Mouse (Mus musculus) urinary bladder, postnatal 14 days (tissue): Measurements from ENCODE around the gene Olfr209.
"Not testable (repeated sequence)": the region's sequence is repeated elsewhere in the genome, so short reads cannot be mapped to it uniquely, and the experiment has no call there.

Source experiments
- DNase-seq: peaks from one replicate; pipeline ENCODE4 v3.0.0; 2021; ENCODE audit warnings: low spot score

Olfr209 gene

GRCm38 (mm10) chr16:59363893-59364292 is at the start of gene Olfr209:
Gene Olfr209, minus strand, starts transcription at chr16:59363993.
- no peak for DNase-seq

- DNase-seq: no peak
These were observed 49.7 kb upstream of the Olfr209 start for GRCm38 (mm10) chr16:59413475-59413874.

- DNase-seq: no peak
These were observed 46.0 kb upstream of the Olfr209 start for GRCm38 (mm10) chr16:59409800-59410199.

- no peak for DNase-seq
These were observed 45.6 kb upstream of the Olfr209 start for GRCm38 (mm10) chr16:59409341-59409748.

- no peak for DNase-seq
These were observed 43.2 kb upstream of the Olfr209 start, which contains the start of gene Gabrr3 for GRCm38 (mm10) chr16:59407032-59407431. Gene Gabrr3, plus strand, starts transcription at chr16:59407332.

- DNase-seq: no peak
These were observed 41.0 kb upstream of the Olfr209 start for GRCm38 (mm10) chr16:59404798-59405197.

GRCm38 (mm10) chr16:59403684-59404083 is 39.9 kb upstream of the Olfr209 start:
- DNase-seq: no peak

- no peak for DNase-seq
These were observed 38.2 kb upstream of the Olfr209 start for GRCm38 (mm10) chr16:59401985-59402384.

- DNase-seq: no peak
These were observed 37.3 kb upstream of the Olfr209 start for GRCm38 (mm10) chr16:59401102-59401501.

- DNase-seq: no peak
These were observed 29.5 kb upstream of the Olfr209 start for GRCm38 (mm10) chr16:59393300-59393699.

- no peak for DNase-seq
These were observed 14.6 kb downstream of the Olfr209 start, which contains the start of gene Olfr206 for GRCm38 (mm10) chr16:59349146-59349545. Gene Olfr206, minus strand, starts transcription at chr16:59349246.

- DNase-seq: no peak
These were observed 32.8 kb downstream of the Olfr209 start, which contains the start of gene Olfr205 for GRCm38 (mm10) chr16:59331038-59331437. Gene Olfr205, minus strand, starts transcription at chr16:59331138.

GRCm38 (mm10) chr16:59323262-59323661 is 40.5 kb downstream of the Olfr209 start:
- not testable (repeated sequence) for DNase-seq

GRCm38 (mm10) chr16:59318148-59318547 is 45.6 kb downstream of the Olfr209 start, which contains the start of gene Olfr204:
Gene Olfr204, minus strand, starts transcription at chr16:59318248.
- no peak for DNase-seq
